Mouse (Mus musculus) bone marrow, adult 2 months (tissue): ENCODE results near the gene Klhl11.

Experiments used
- CTCF ChIP-seq: fragments of 200-500 bp; IDR thresholded peaks from 2 replicates; pipeline ENCODE4 v1.5.1; 2011; ENCODE audit warnings: low read length, control low read depth; ENCODE audit not compliant: control insufficient read depth, insufficient read depth
- POLR2A ChIP-seq: fragments of 200-500 bp; IDR thresholded peaks from 2 replicates; pipeline ENCODE4 v1.6.1; 2011; ENCODE audit warnings: low read depth, mild to moderate bottlenecking, control low read depth, low read length, borderline replicate concordance; ENCODE audit not compliant: control insufficient read depth

DNA sequence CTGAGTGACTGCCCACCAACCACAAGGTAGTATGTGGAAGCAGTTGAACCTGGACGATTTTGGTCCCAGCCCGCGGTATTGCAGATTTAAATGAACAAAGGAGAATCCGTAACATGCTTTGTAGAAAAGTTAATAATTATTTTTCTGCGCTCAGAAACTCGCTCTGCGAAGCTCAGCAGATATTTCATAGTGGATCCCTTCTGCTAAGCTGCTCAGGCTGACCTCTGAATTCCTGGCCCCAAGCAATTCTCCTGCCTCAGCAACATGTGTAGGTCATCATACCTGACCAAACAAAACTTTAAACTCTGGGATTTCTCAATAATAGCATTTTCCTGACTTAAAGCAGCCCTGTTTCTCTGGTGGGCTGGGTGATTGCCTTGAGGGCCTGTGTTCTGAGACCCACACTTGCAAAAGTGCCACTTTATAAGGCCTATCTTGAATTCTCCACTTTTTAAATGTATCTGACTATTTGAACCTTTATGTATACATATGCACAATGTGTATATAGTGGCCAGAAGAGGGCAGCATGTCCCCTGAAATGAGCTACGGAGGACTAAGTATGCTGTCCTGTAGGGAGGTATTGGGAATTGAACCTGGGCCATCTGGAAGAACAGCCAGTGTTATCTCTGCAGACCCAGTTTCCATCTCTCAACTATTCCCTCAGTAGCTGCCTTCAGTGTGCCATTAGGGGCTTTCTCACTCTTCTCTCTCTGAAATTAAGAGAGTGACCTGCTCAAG lies 13.4 kb upstream of the Klhl11 start:
- TF ChIP-seq CTCF (peak; percentile 11; the same call in 1 of the 2 replicates), POLR2A (no peak)
